Mouse (Mus musculus) spleen, embryonic (tissue): ENCODE measurements around the gene Lhx2.

Experiments used
- CTCF ChIA-PET: fragments of 350-600 bp; sonication (Branson Sonifier 250); formaldehyde crosslinking; loops from one replicate; lab custom pipeline; 2022; lab: Charles Lee

The Lhx2 gene

GRCm38 (mm10) chr2:38358611-38359010 lies 19.5 kb downstream of the Lhx2 start:
- CTCF ChIA-PET = no interaction called here

GRCm38 (mm10) chr2:38359186-38359585 lies 20.1 kb downstream of the Lhx2 start:
- CTCF ChIA-PET = no interaction called here

GRCm38 (mm10) chr2:38359811-38360210 lies 20.7 kb downstream of the Lhx2 start:
- CTCF ChIA-PET = no interaction called here

- CTCF ChIA-PET = interaction anchor here (1.0 kb wide), 1 partner anchor 10 kb away, joined by 3 read pairs; no protein-coding TSS in a partner anchor
Observed at GRCm38 (mm10) chr2:38366222-38366621, 27.1 kb downstream of the Lhx2 start.

- CTCF ChIA-PET = interaction anchor here (0.6 to 1.0 kb wide), 2 partner anchors 9 to 112 kb away, joined by 3 read pairs; no protein-coding TSS in a partner anchor
Observed at GRCm38 (mm10) chr2:38367023-38367422, 27.9 kb downstream of the Lhx2 start.

- CTCF ChIA-PET = no interaction called here
Observed at GRCm38 (mm10) chr2:38367852-38368251, 28.8 kb downstream of the Lhx2 start.

- CTCF ChIA-PET = no interaction called here
Observed at GRCm38 (mm10) chr2:38368746-38369330, 29.8 kb downstream of the Lhx2 start.

- CTCF ChIA-PET = interaction anchor here (0.6 to 1.0 kb wide), 5 partner anchors 9 to 560 kb away, joined by 3 to 5 read pairs (median 4); no protein-coding TSS in a partner anchor
Observed at GRCm38 (mm10) chr2:38375606-38376304, 36.7 kb downstream of the Lhx2 start.

- CTCF ChIA-PET = no interaction called here
Observed at GRCm38 (mm10) chr2:38377254-38377653, 38.2 kb downstream of the Lhx2 start.

GRCm38 (mm10) chr2:38378346-38378745 lies 39.3 kb downstream of the Lhx2 start:
- CTCF ChIA-PET = no interaction called here

- CTCF ChIA-PET = no interaction called here
Observed at GRCm38 (mm10) chr2:38378849-38379545, 39.9 kb downstream of the Lhx2 start.

GRCm38 (mm10) chr2:38379546-38379870 lies 40.4 kb downstream of the Lhx2 start:
- CTCF ChIA-PET = no interaction called here

GRCm38 (mm10) chr2:38380136-38381083 lies 41.3 kb downstream of the Lhx2 start:
- CTCF ChIA-PET = interaction anchor here (0.6 kb wide), 2 partner anchors 23 to 27 kb away, joined by 5 to 6 read pairs; no protein-coding TSS in a partner anchor

GRCm38 (mm10) chr2:38387568-38388262 lies 48.6 kb downstream of the Lhx2 start:
- CTCF ChIA-PET = interaction anchor here (0.6 kb wide), 1 partner anchor 236 kb away, joined by 11 read pairs; no protein-coding TSS in a partner anchor

GRCm38 (mm10) chr2:38394977-38395868 lies 56.1 kb downstream of the Lhx2 start:
- CTCF ChIA-PET = no interaction called here

GRCm38 (mm10) chr2:38395869-38396236 lies 56.8 kb downstream of the Lhx2 start:
- CTCF ChIA-PET = no interaction called here

- CTCF ChIA-PET = no interaction called here
Observed at GRCm38 (mm10) chr2:38397306-38397705, 58.2 kb downstream of the Lhx2 start.

- CTCF ChIA-PET = no interaction called here
Observed at GRCm38 (mm10) chr2:38397882-38398281, 58.8 kb downstream of the Lhx2 start.

- CTCF ChIA-PET = no interaction called here
Observed at GRCm38 (mm10) chr2:38402611-38403010, 63.5 kb downstream of the Lhx2 start.

GRCm38 (mm10) chr2:38403231-38403630 lies 64.2 kb downstream of the Lhx2 start:
- CTCF ChIA-PET = no interaction called here
